Mouse (Mus musculus) thymus, adult 2 months (tissue): ENCODE measurements around the gene Snrk.

Source experiments
- CTCF ChIP-seq: fragments of 200-500 bp; IDR thresholded peaks from 2 replicates; pipeline ENCODE4 v1.5.1; 2012; ENCODE audit warnings: mild to moderate bottlenecking, control low read depth, low read length, moderate library complexity, borderline replicate concordance; ENCODE audit not compliant: control insufficient read depth, poor library complexity, insufficient read depth; ENCODE audit errors: extremely low read depth
- POLR2A ChIP-seq: fragments of 200-500 bp; IDR thresholded peaks from 2 replicates; pipeline ENCODE4 v1.6.1; 2012; ENCODE audit warnings: mild to moderate bottlenecking, low read length, control low read depth, moderate library complexity; ENCODE audit not compliant: control insufficient read depth, poor library complexity, insufficient read depth; ENCODE audit errors: extremely low read depth

DNA sequence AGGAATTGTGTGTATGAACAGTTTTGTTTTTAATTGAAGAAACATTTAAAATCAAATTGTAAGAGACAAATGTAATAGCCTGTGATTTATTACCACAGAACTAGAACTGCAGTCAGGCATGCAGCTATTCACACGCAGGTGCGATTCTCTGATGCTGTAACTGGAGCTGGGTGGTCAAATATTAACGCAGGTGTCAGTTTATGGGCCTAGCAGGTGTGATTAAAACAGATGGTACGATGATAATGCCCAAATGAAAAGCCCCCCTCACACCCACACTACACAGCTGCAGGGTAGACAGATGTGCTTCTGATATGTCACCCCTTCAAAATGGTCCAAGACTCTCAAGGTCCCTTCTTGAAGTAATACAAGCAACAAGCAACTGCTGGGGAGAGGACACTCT, 15.9 kb upstream of the Snrk start:
- TF ChIP-seq CTCF (no peak), POLR2A (no peak)
